Mouse (Mus musculus): Measurements from ENCODE around the gene Herpud1. TPM values are rescaled to one million over a fixed set of nuclear protein-coding genes. Genes with fewer than 3 reads are reported as not detected.

Herpud1 gene
- polyA plus RNA-seq (2016; fragmentation: Nextera tagmentation; extraction: Ambion mirVana): 47.5 and 50.9 TPM in 2 replicates

GRCm38 (mm10) chr8:94386214-94387026 is at the start of gene Herpud1:
Gene Herpud1, plus strand, starts transcription at chr8:94386438.
- H3K4me1 ChIP-seq (replicated peaks): peaks cover 9% of the 10 kb centered on the region
- H3K27ac ChIP-seq: peak within 1 kb of the TSS; percentile 85
- peak within 1 kb of the TSS; percentile 82 for H3K4me2 ChIP-seq
- H3K9ac ChIP-seq (replicated peaks): peak within 1 kb of the TSS; percentile 85
- H3K36me3 ChIP-seq: peaks cover 23% of the 10 kb centered on the region
- ATAC-seq (ENCODE audit: insufficient number of reproducible peaks, insufficient read depth, low FRiP score, low TSS enrichment, low read depth): peak; percentile 96
- H3K9me3 ChIP-seq: no peaks in the 10 kb centered on the region
- WGBS: under 1% methylated on average over 65 of the region's 65 CpGs
- no peaks in the 10 kb centered on the region for H3K27me3 ChIP-seq
- H3K4me3 ChIP-seq (replicated peaks): peak within 1 kb of the TSS; percentile 76

- Histone ChIP-seq H3K9me3 (no peaks in the 10 kb centered on the region), H3K9ac (replicated peaks) (no peak overlapping the region), H3K4me1 (replicated peaks) (no peaks in the 10 kb centered on the region), H3K4me3 (replicated peaks) (no peak overlapping the region), H3K4me2 (no peak overlapping the region), H3K27me3 (no peaks in the 10 kb centered on the region), H3K27ac (no peak overlapping the region), H3K36me3 (no peaks in the 10 kb centered on the region)
- no peak for ATAC-seq (ENCODE audit: insufficient number of reproducible peaks, insufficient read depth, low FRiP score, low TSS enrichment, low read depth)
- WGBS: 81% methylated on average over 8 of the region's 8 CpGs
Observed at GRCm38 (mm10) chr8:94337559-94337958, 48.7 kb upstream of the Herpud1 start.

- no peaks in the 10 kb centered on the region for H3K27me3 ChIP-seq
- no peak overlapping the region for H3K27ac ChIP-seq
- WGBS: 85% methylated on average over 7 of the region's 7 CpGs
- no peak overlapping the region for H3K9ac ChIP-seq (replicated peaks)
- no peak overlapping the region for H3K4me3 ChIP-seq (replicated peaks)
- no peaks in the 10 kb centered on the region for H3K9me3 ChIP-seq
- no peak overlapping the region for H3K4me2 ChIP-seq
- H3K36me3 ChIP-seq: no peaks in the 10 kb centered on the region
- ATAC-seq (ENCODE audit: insufficient number of reproducible peaks, insufficient read depth, low FRiP score, low TSS enrichment, low read depth): no peak
- H3K4me1 ChIP-seq (replicated peaks): no peaks in the 10 kb centered on the region
Observed at GRCm38 (mm10) chr8:94340796-94341195, 45.4 kb upstream of the Herpud1 start.

GRCm38 (mm10) chr8:94342691-94343090 is 43.5 kb upstream of the Herpud1 start:
- H3K4me1 ChIP-seq (replicated peaks): no peaks in the 10 kb centered on the region
- H3K27me3 ChIP-seq: no peaks in the 10 kb centered on the region
- H3K4me2 ChIP-seq: no peak overlapping the region
- 91% methylated on average over 10 of the region's 10 CpGs for WGBS
- H3K27ac ChIP-seq: no peak overlapping the region
- H3K4me3 ChIP-seq (replicated peaks): no peak overlapping the region
- no peak overlapping the region for H3K9ac ChIP-seq (replicated peaks)
- no peaks in the 10 kb centered on the region for H3K9me3 ChIP-seq
- no peak for ATAC-seq (ENCODE audit: insufficient number of reproducible peaks, insufficient read depth, low FRiP score, low TSS enrichment, low read depth)
- no peaks in the 10 kb centered on the region for H3K36me3 ChIP-seq

- Histone ChIP-seq H3K27me3 (no peaks in the 10 kb centered on the region), H3K9me3 (no peaks in the 10 kb centered on the region), H3K9ac (replicated peaks) (no peak overlapping the region), H3K27ac (no peak overlapping the region), H3K4me2 (no peak overlapping the region), H3K4me3 (replicated peaks) (no peak overlapping the region), H3K4me1 (replicated peaks) (no peaks in the 10 kb centered on the region), H3K36me3 (no peaks in the 10 kb centered on the region)
- WGBS: 10% methylated on average over 6 of the region's 6 CpGs
- ATAC-seq (ENCODE audit: insufficient number of reproducible peaks, insufficient read depth, low FRiP score, low TSS enrichment, low read depth): no peak
Observed at GRCm38 (mm10) chr8:94343290-94343689, 42.9 kb upstream of the Herpud1 start.

GRCm38 (mm10) chr8:94343778-94344320 is 42.4 kb upstream of the Herpud1 start:
- no peak overlapping the region for H3K4me2 ChIP-seq
- H3K27me3 ChIP-seq: no peaks in the 10 kb centered on the region
- H3K36me3 ChIP-seq: no peaks in the 10 kb centered on the region
- no peak overlapping the region for H3K27ac ChIP-seq
- no peaks in the 10 kb centered on the region for H3K9me3 ChIP-seq
- H3K4me1 ChIP-seq (replicated peaks): no peaks in the 10 kb centered on the region
- no peak overlapping the region for H3K4me3 ChIP-seq (replicated peaks)
- 85% methylated on average over 11 of the region's 11 CpGs for WGBS
- H3K9ac ChIP-seq (replicated peaks): no peak overlapping the region
- ATAC-seq (ENCODE audit: insufficient number of reproducible peaks, insufficient read depth, low FRiP score, low TSS enrichment, low read depth): no peak

- H3K9ac ChIP-seq (replicated peaks): no peak overlapping the region
- H3K27ac ChIP-seq: no peak overlapping the region
- no peaks in the 10 kb centered on the region for H3K27me3 ChIP-seq
- H3K36me3 ChIP-seq: no peaks in the 10 kb centered on the region
- H3K4me3 ChIP-seq (replicated peaks): no peak overlapping the region
- no peaks in the 10 kb centered on the region for H3K4me1 ChIP-seq (replicated peaks)
- WGBS: 86% methylated on average over 4 of the region's 4 CpGs
- H3K4me2 ChIP-seq: no peak overlapping the region
- no peaks in the 10 kb centered on the region for H3K9me3 ChIP-seq
- no peak for ATAC-seq (ENCODE audit: insufficient number of reproducible peaks, insufficient read depth, low FRiP score, low TSS enrichment, low read depth)
Observed at GRCm38 (mm10) chr8:94345657-94346056, 40.6 kb upstream of the Herpud1 start.

GRCm38 (mm10) chr8:94346264-94346663 is 40.0 kb upstream of the Herpud1 start:
- 91% methylated on average over 13 of the region's 13 CpGs for WGBS

GRCm38 (mm10) chr8:94348425-94348824 is 37.8 kb upstream of the Herpud1 start:
- no peak for ATAC-seq (ENCODE audit: insufficient number of reproducible peaks, insufficient read depth, low FRiP score, low TSS enrichment, low read depth)
- Histone ChIP-seq H3K9ac (replicated peaks) (no peak overlapping the region), H3K9me3 (no peaks in the 10 kb centered on the region), H3K27ac (no peak overlapping the region), H3K4me2 (no peak overlapping the region), H3K4me3 (replicated peaks) (no peak overlapping the region), H3K36me3 (no peaks in the 10 kb centered on the region), H3K4me1 (replicated peaks) (no peaks in the 10 kb centered on the region), H3K27me3 (no peaks in the 10 kb centered on the region)
- 75% methylated on average over 9 of the region's 9 CpGs for WGBS

More at GRCm38 (mm10) chr8:94346264-94346663, 40.0 kb upstream of the Herpud1 start:
- H3K27ac ChIP-seq: no peak overlapping the region
- no peaks in the 10 kb centered on the region for H3K4me1 ChIP-seq (replicated peaks)
- no peaks in the 10 kb centered on the region for H3K27me3 ChIP-seq
- no peak overlapping the region for H3K9ac ChIP-seq (replicated peaks)
- H3K4me3 ChIP-seq (replicated peaks): no peak overlapping the region
- no peaks in the 10 kb centered on the region for H3K9me3 ChIP-seq
- no peaks in the 10 kb centered on the region for H3K36me3 ChIP-seq
- no peak for ATAC-seq (ENCODE audit: insufficient number of reproducible peaks, insufficient read depth, low FRiP score, low TSS enrichment, low read depth)
- H3K4me2 ChIP-seq: no peak overlapping the region

GRCm38 (mm10) chr8:94354069-94354531 is 32.1 kb upstream of the Herpud1 start:
- H3K36me3 ChIP-seq: no peaks in the 10 kb centered on the region
- ATAC-seq (ENCODE audit: insufficient number of reproducible peaks, insufficient read depth, low FRiP score, low TSS enrichment, low read depth): no peak
- 85% methylated on average over 7 of the region's 7 CpGs for WGBS
- no peaks in the 10 kb centered on the region for H3K27me3 ChIP-seq
- H3K4me2 ChIP-seq: no peak overlapping the region
- H3K27ac ChIP-seq: no peak overlapping the region
- H3K9ac ChIP-seq (replicated peaks): no peak overlapping the region
- no peak overlapping the region for H3K4me3 ChIP-seq (replicated peaks)
- H3K4me1 ChIP-seq (replicated peaks): no peaks in the 10 kb centered on the region
- no peaks in the 10 kb centered on the region for H3K9me3 ChIP-seq

- no peak overlapping the region for H3K4me2 ChIP-seq
- no peak overlapping the region for H3K27ac ChIP-seq
- no peaks in the 10 kb centered on the region for H3K4me1 ChIP-seq (replicated peaks)
- no peak overlapping the region for H3K4me3 ChIP-seq (replicated peaks)
- H3K9me3 ChIP-seq: no peaks in the 10 kb centered on the region
- 74% methylated on average over 4 of the region's 4 CpGs for WGBS
- no peak overlapping the region for H3K9ac ChIP-seq (replicated peaks)
- no peak for ATAC-seq (ENCODE audit: insufficient number of reproducible peaks, insufficient read depth, low FRiP score, low TSS enrichment, low read depth)
- no peaks in the 10 kb centered on the region for H3K27me3 ChIP-seq
- no peaks in the 10 kb centered on the region for H3K36me3 ChIP-seq
Observed at GRCm38 (mm10) chr8:94354571-94354970, 31.7 kb upstream of the Herpud1 start.

Measured in limb, embryonic 12.5 days (tissue).